Mouse (Mus musculus) testis, adult 2 months (tissue): Measurements from ENCODE around the gene Cryba2.

Experiments
- CTCF ChIP-seq: fragments of 200-500 bp; IDR thresholded peaks from 2 replicates; pipeline ENCODE4 v1.5.1; 2012; ENCODE audit warnings: low read depth, mild to moderate bottlenecking, inconsistent platforms, low read length, moderate library complexity; ENCODE audit not compliant: control insufficient read depth, insufficient read depth, insufficient replicate concordance
- POLR2A ChIP-seq: fragments of 200-500 bp; IDR thresholded peaks from 2 replicates; pipeline ENCODE4 v1.6.1; 2012; ENCODE audit warnings: low read depth, mild to moderate bottlenecking, inconsistent platforms, low read length, moderate library complexity; ENCODE audit not compliant: control insufficient read depth

DNA sequence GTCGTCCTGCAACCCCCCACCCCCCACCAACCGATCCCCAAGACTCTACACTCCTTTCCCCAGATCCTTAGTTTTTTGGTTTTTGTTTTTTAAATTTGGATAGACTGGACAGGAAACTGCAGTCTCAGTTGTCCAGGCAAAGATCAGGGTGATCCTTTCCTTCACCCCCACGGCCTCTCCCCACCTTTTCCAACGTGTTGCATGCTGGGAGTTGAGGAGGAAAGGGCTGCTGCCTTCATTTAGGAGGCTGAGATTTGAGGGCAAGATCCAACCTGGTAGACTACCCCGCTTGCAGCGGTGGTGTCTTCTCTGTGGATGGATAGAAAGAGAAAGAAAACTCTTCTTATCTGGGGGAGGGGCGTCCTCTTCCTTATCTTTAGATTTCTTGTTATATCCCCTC, 36.2 kb downstream of the Cryba2 start:
- no peak for TF ChIP-seq POLR2A
- no peak for TF ChIP-seq CTCF
